Mouse (Mus musculus): ENCODE results near the gene Ccdc181. TPM values are rescaled to one million over a fixed set of nuclear protein-coding genes. Genes with fewer than 3 reads are reported as not detected.

Gene Ccdc181
- total and polyA plus RNA-seq, 3 experiments: 8.8 to 12.1 (median 10.6) TPM

GRCm38 (mm10) chr1:164318474-164318873 is 43.1 kb downstream of the Ccdc181 start:
- no peak for DNase-seq (ENCODE audit: extremely low read depth)
- TF ChIP-seq MAX (IDR thresholded peaks at IDR 0.05; ENCODE audit: low read length) (no peak), CTCF (conservative IDR thresholded peaks at IDR 0.05 in 1 of 2, IDR thresholded peaks at IDR 0.05 in 1 of 2; ENCODE audit: low read depth in 2 of 2, low read length in 2 of 2) (no peak), JUN (IDR thresholded peaks at IDR 0.05; ENCODE audit: insufficient read depth, low read depth, low read length) (no peak), MXI1 (IDR thresholded peaks at IDR 0.05; ENCODE audit: low read depth, low read length) (no peak), MYC (IDR thresholded peaks at IDR 0.05; ENCODE audit: low read depth, low read length) (no peak), TCF12 (IDR thresholded peaks at IDR 0.05; ENCODE audit: low read depth, low read length) (no peak), ZNF384 (IDR thresholded peaks at IDR 0.05; ENCODE audit: low read depth, low read length) (no peak), RAD21 (IDR thresholded peaks at IDR 0.05; ENCODE audit: low read depth, low read length) (no peak), PAX5 (IDR thresholded peaks at IDR 0.05; ENCODE audit: low read length) (no peak), MEF2A (IDR thresholded peaks at IDR 0.05; ENCODE audit: borderline replicate concordance, low read depth, low read length) (no peak), UBTF (IDR thresholded peaks at IDR 0.05; ENCODE audit: low read depth, low read length) (no peak), NELFE (IDR thresholded peaks at IDR 0.05; ENCODE audit: low read depth, low read length) (no peak), EP300 (IDR thresholded peaks at IDR 0.05; ENCODE audit: low read length) (no peak), MAFK (IDR thresholded peaks at IDR 0.05; ENCODE audit: insufficient replicate concordance, low read length) (no peak), KAT2A (IDR thresholded peaks at IDR 0.05; ENCODE audit: insufficient replicate concordance, low read length) (no peak), ZMIZ1 (IDR thresholded peaks at IDR 0.05; ENCODE audit: low read depth, low read length) (no peak), ETS1 (conservative IDR thresholded peaks at IDR 0.05; ENCODE audit: low read depth, low read length) (no peak), RCOR1 (conservative IDR thresholded peaks at IDR 0.05; ENCODE audit: low read depth, low read length) (no peak)
- no peak overlapping the region for H3K27ac ChIP-seq (ENCODE audit: insufficient read depth, low read depth)
- H3K4me3 ChIP-seq (replicated peaks in 1 of 3; ENCODE audit: low read depth in 2 of 3, low read length in 2 of 3, poor library complexity in 1 of 3): no peak overlapping the region
- H3K27me3 ChIP-seq (replicated peaks): no peaks in the 10 kb centered on the region
- H3K79me2 ChIP-seq (replicated peaks; ENCODE audit: control insufficient read depth, extremely low read depth, insufficient read depth, poor library complexity, severe bottlenecking): no peaks in the 10 kb centered on the region
- dilution Hi-C loops (cut with MboI; ENCODE audit: extremely low pct_ligation_motif_present, extremely low pct_unique_long_range_greater_than_20kb, low sequenced_read_pairs): no loop called here
- H3K4me1 ChIP-seq (ENCODE audit: control insufficient read depth in 1 of 2, insufficient read depth in 2 of 2): no peaks in the 10 kb centered on the region
- in situ Hi-C loops (cut with MboI; ENCODE audit: low pct_ligation_motif_present, low pct_unique_long_range_greater_than_20kb, low sequenced_read_pairs): loop anchor here (25.0 kb wide), 1 partner anchor 794 kb away; no protein-coding TSS in a partner anchor
- H3K4me2 ChIP-seq (ENCODE audit: insufficient read depth, low read depth, poor library complexity, severe bottlenecking): no peak overlapping the region
- no peaks in the 10 kb centered on the region for H3K9me3 ChIP-seq (replicated peaks; ENCODE audit: low read length)
- peaks cover 6 to 48% of the 10 kb centered on the region in 2 experiments for H3K36me3 ChIP-seq (replicated peaks in 1 of 2; ENCODE audit: control insufficient read depth in 1 of 2, insufficient read depth in 1 of 2, low read length in 1 of 2)
- no peak overlapping the region for H3K9ac ChIP-seq (ENCODE audit: insufficient read depth, low read depth)

GRCm38 (mm10) chr1:164319542-164320140 is 44.3 kb downstream of the Ccdc181 start:
- peaks cover 4 to 39% of the 10 kb centered on the region in 2 experiments for H3K36me3 ChIP-seq (replicated peaks in 1 of 2; ENCODE audit: control insufficient read depth in 1 of 2, insufficient read depth in 1 of 2, low read length in 1 of 2)
- H3K27me3 ChIP-seq (replicated peaks): no peaks in the 10 kb centered on the region
- TF ChIP-seq ZC3H11A (IDR thresholded peaks at IDR 0.05; ENCODE audit: low read depth, low read length) (no peak), JUN (IDR thresholded peaks at IDR 0.05; ENCODE audit: insufficient read depth, low read depth, low read length) (no peak), NELFE (IDR thresholded peaks at IDR 0.05; ENCODE audit: low read depth, low read length) (no peak), TBP (conservative IDR thresholded peaks at IDR 0.05; ENCODE audit: low read depth, low read length) (no peak), RCOR1 (conservative IDR thresholded peaks at IDR 0.05; ENCODE audit: low read depth, low read length) (no peak), MAFK (IDR thresholded peaks at IDR 0.05; ENCODE audit: insufficient replicate concordance, low read length) (no peak), BHLHE40 (IDR thresholded peaks at IDR 0.05; ENCODE audit: low read depth, low read length) (no peak), POLR2A (IDR thresholded peaks at IDR 0.05; ENCODE audit: low read depth, low read length) (no peak), NRF1 (IDR thresholded peaks at IDR 0.05; ENCODE audit: low read depth, low read length) (no peak), SIN3A (IDR thresholded peaks at IDR 0.05; ENCODE audit: low read length) (no peak), TCF12 (IDR thresholded peaks at IDR 0.05; ENCODE audit: low read depth, low read length) (no peak), ETS1 (conservative IDR thresholded peaks at IDR 0.05; ENCODE audit: low read depth, low read length) (no peak), SMC3 (IDR thresholded peaks at IDR 0.05; ENCODE audit: low read depth, low read length) (no peak), JUND (conservative IDR thresholded peaks at IDR 0.05; ENCODE audit: low read depth, low read length) (no peak), IRF4 (IDR thresholded peaks at IDR 0.05; ENCODE audit: low read depth, low read length) (no peak)
- no peak for DNase-seq (ENCODE audit: extremely low read depth)
- H3K4me2 ChIP-seq (ENCODE audit: insufficient read depth, low read depth, poor library complexity, severe bottlenecking): no peak overlapping the region
- in situ Hi-C loops (cut with MboI; ENCODE audit: low pct_ligation_motif_present, low pct_unique_long_range_greater_than_20kb, low sequenced_read_pairs): loop anchor here (25.0 kb wide), 1 partner anchor 793 kb away; no protein-coding TSS in a partner anchor
- H3K27ac ChIP-seq (ENCODE audit: insufficient read depth, low read depth): no peak overlapping the region
- no peaks in the 10 kb centered on the region for H3K4me1 ChIP-seq (ENCODE audit: control insufficient read depth in 1 of 2, insufficient read depth in 2 of 2)
- H3K4me3 ChIP-seq (replicated peaks in 1 of 3; ENCODE audit: low read depth in 2 of 3, low read length in 2 of 3, poor library complexity in 1 of 3): no peak overlapping the region
- dilution Hi-C loops (cut with MboI; ENCODE audit: extremely low pct_ligation_motif_present, extremely low pct_unique_long_range_greater_than_20kb, low sequenced_read_pairs): no loop called here
- H3K9me3 ChIP-seq (replicated peaks; ENCODE audit: low read length): no peaks in the 10 kb centered on the region
- no peak overlapping the region for H3K9ac ChIP-seq (ENCODE audit: insufficient read depth, low read depth)
- H3K79me2 ChIP-seq (replicated peaks; ENCODE audit: control insufficient read depth, extremely low read depth, insufficient read depth, poor library complexity, severe bottlenecking): no peaks in the 10 kb centered on the region

Measured in CH12.LX (cell line).